Mouse (Mus musculus): ENCODE results near the gene 4921517D22Rik. TPM values are rescaled to one million over a fixed set of nuclear protein-coding genes. Genes with fewer than 3 reads are reported as not detected.

The 4921517D22Rik gene
- polyA plus RNA-seq, 1 experiment from 2014 or later, result not detected

- no peak overlapping the region for H3K27ac ChIP-seq (ENCODE audit: low read depth, low read length)
- H3K9ac ChIP-seq (ENCODE audit: low read depth, low read length), result peak overlapping the region; percentile 88; the same call in 1 of the 2 replicates
- no peaks in the 10 kb centered on the region; the same call in 1 of the 2 replicates for H3K36me3 ChIP-seq (ENCODE audit: control insufficient read depth, insufficient read depth, low read length)
- H3K27me3 ChIP-seq (ENCODE audit: control insufficient read depth, insufficient read depth, low read length), result no peaks in the 10 kb centered on the region
- H3K9me3 ChIP-seq (replicated peaks; ENCODE audit: control insufficient read depth, low read length), result no peaks in the 10 kb centered on the region
- peaks cover 4% of the 10 kb centered on the region; the same call in 1 of the 2 replicates for H3K4me1 ChIP-seq (ENCODE audit: control insufficient read depth, insufficient read depth, low read length)
- 16% methylated on average over 3 of the region's 3 CpGs for WGBS (ENCODE audit: insufficient replicate concordance)
- peak overlapping the region; percentile 67 for H3K4me2 ChIP-seq
- ATAC-seq (replicated peaks; ENCODE audit: insufficient number of reproducible peaks, low FRiP score, low TSS enrichment), result no peak
- peak overlapping the region; percentile 79 for H3K4me3 ChIP-seq (ENCODE audit: low read depth, low read length)
These were observed 19.7 kb downstream of the 4921517D22Rik start for GRCm38 (mm10) chr13:59674215-59674614.

GRCm38 (mm10) chr13:59673597-59673996 is 20.3 kb downstream of the 4921517D22Rik start:
- Histone ChIP-seq H3K27me3 (ENCODE audit: control insufficient read depth, insufficient read depth, low read length) (no peaks in the 10 kb centered on the region), H3K4me3 (ENCODE audit: low read depth, low read length) (no peak overlapping the region), H3K9ac (ENCODE audit: low read depth, low read length) (no peak overlapping the region), H3K9me3 (replicated peaks; ENCODE audit: control insufficient read depth, low read length) (no peaks in the 10 kb centered on the region), H3K36me3 (ENCODE audit: control insufficient read depth, insufficient read depth, low read length) (no peaks in the 10 kb centered on the region; the same call in 1 of the 2 replicates), H3K27ac (ENCODE audit: low read depth, low read length) (no peak overlapping the region), H3K4me2 (peak overlapping the region; percentile 32; the same call in 1 of the 2 replicates), H3K4me1 (ENCODE audit: control insufficient read depth, insufficient read depth, low read length) (peaks cover 6% of the 10 kb centered on the region)
- WGBS (ENCODE audit: insufficient replicate concordance), result 72% methylated on average over 7 of the region's 7 CpGs
- ATAC-seq (replicated peaks; ENCODE audit: insufficient number of reproducible peaks, low FRiP score, low TSS enrichment), result no peak

- 68% methylated on average over 6 of the region's 6 CpGs for WGBS (ENCODE audit: insufficient replicate concordance)
- H3K27ac ChIP-seq (ENCODE audit: low read depth, low read length), result no peak overlapping the region
These were observed 21.7 kb downstream of the 4921517D22Rik start for GRCm38 (mm10) chr13:59672248-59672647.

GRCm38 (mm10) chr13:59671521-59671920 is 22.4 kb downstream of the 4921517D22Rik start:
- ATAC-seq (replicated peaks; ENCODE audit: insufficient number of reproducible peaks, low FRiP score, low TSS enrichment), result no peak
- Histone ChIP-seq H3K27ac (ENCODE audit: low read depth, low read length) (no peak overlapping the region), H3K27me3 (ENCODE audit: control insufficient read depth, insufficient read depth, low read length) (no peaks in the 10 kb centered on the region), H3K9ac (ENCODE audit: low read depth, low read length) (no peak overlapping the region), H3K4me1 (ENCODE audit: control insufficient read depth, insufficient read depth, low read length) (peaks cover 8% of the 10 kb centered on the region), H3K9me3 (replicated peaks; ENCODE audit: control insufficient read depth, low read length) (no peaks in the 10 kb centered on the region), H3K36me3 (ENCODE audit: control insufficient read depth, insufficient read depth, low read length) (no peaks in the 10 kb centered on the region; the same call in 1 of the 2 replicates), H3K4me2 (no peak overlapping the region), H3K4me3 (ENCODE audit: low read depth, low read length) (no peak overlapping the region)
- 78% methylated on average over 2 of the region's 2 CpGs for WGBS (ENCODE audit: insufficient replicate concordance)

More at GRCm38 (mm10) chr13:59672248-59672647, 21.7 kb downstream of the 4921517D22Rik start:
- H3K4me1 ChIP-seq (ENCODE audit: control insufficient read depth, insufficient read depth, low read length), result peaks cover 8% of the 10 kb centered on the region
- H3K36me3 ChIP-seq (ENCODE audit: control insufficient read depth, insufficient read depth, low read length), result no peaks in the 10 kb centered on the region; the same call in 1 of the 2 replicates
- H3K9ac ChIP-seq (ENCODE audit: low read depth, low read length), result no peak overlapping the region
- H3K27me3 ChIP-seq (ENCODE audit: control insufficient read depth, insufficient read depth, low read length), result no peaks in the 10 kb centered on the region
- H3K4me2 ChIP-seq, result no peak overlapping the region
- H3K4me3 ChIP-seq (ENCODE audit: low read depth, low read length), result no peak overlapping the region
- no peaks in the 10 kb centered on the region for H3K9me3 ChIP-seq (replicated peaks; ENCODE audit: control insufficient read depth, low read length)
- ATAC-seq (replicated peaks; ENCODE audit: insufficient number of reproducible peaks, low FRiP score, low TSS enrichment), result no peak

- WGBS (ENCODE audit: insufficient replicate concordance), result 92% methylated on average over 10 of the region's 10 CpGs
- ATAC-seq (replicated peaks; ENCODE audit: insufficient number of reproducible peaks, low FRiP score, low TSS enrichment), result no peak
- no peak overlapping the region for H3K9ac ChIP-seq (ENCODE audit: low read depth, low read length)
- H3K9me3 ChIP-seq (replicated peaks; ENCODE audit: control insufficient read depth, low read length), result no peaks in the 10 kb centered on the region
- H3K27ac ChIP-seq (ENCODE audit: low read depth, low read length), result no peak overlapping the region
- no peak overlapping the region for H3K4me3 ChIP-seq (ENCODE audit: low read depth, low read length)
- H3K27me3 ChIP-seq (ENCODE audit: control insufficient read depth, insufficient read depth, low read length), result no peaks in the 10 kb centered on the region
- H3K4me2 ChIP-seq, result no peak overlapping the region
- H3K36me3 ChIP-seq (ENCODE audit: control insufficient read depth, insufficient read depth, low read length), result no peaks in the 10 kb centered on the region; the same call in 1 of the 2 replicates
- peaks cover 8% of the 10 kb centered on the region for H3K4me1 ChIP-seq (ENCODE audit: control insufficient read depth, insufficient read depth, low read length)
These were observed 24.0 kb downstream of the 4921517D22Rik start for GRCm38 (mm10) chr13:59669946-59670345.

- Histone ChIP-seq H3K9me3 (replicated peaks; ENCODE audit: control insufficient read depth, low read length) (no peaks in the 10 kb centered on the region), H3K27ac (ENCODE audit: low read depth, low read length) (peak overlapping the region; percentile 24; the same call in 1 of the 2 replicates), H3K4me1 (ENCODE audit: control insufficient read depth, insufficient read depth, low read length) (peaks cover 6% of the 10 kb centered on the region), H3K27me3 (ENCODE audit: control insufficient read depth, insufficient read depth, low read length) (no peaks in the 10 kb centered on the region), H3K9ac (ENCODE audit: low read depth, low read length) (no peak overlapping the region), H3K4me2 (peak overlapping the region; percentile 27), H3K36me3 (ENCODE audit: control insufficient read depth, insufficient read depth, low read length) (peaks cover 3% of the 10 kb centered on the region; the same call in 1 of the 2 replicates), H3K4me3 (ENCODE audit: low read depth, low read length) (no peak overlapping the region)
- peak; percentile 87 for ATAC-seq (replicated peaks; ENCODE audit: insufficient number of reproducible peaks, low FRiP score, low TSS enrichment)
- 38% methylated on average over 11 of the region's 11 CpGs for WGBS (ENCODE audit: insufficient replicate concordance)
These were observed 25.3 kb downstream of the 4921517D22Rik start for GRCm38 (mm10) chr13:59668501-59669093.

- peaks cover 6% of the 10 kb centered on the region; the same call in 1 of the 2 replicates for H3K36me3 ChIP-seq (ENCODE audit: control insufficient read depth, insufficient read depth, low read length)
- no peaks in the 10 kb centered on the region for H3K9me3 ChIP-seq (replicated peaks; ENCODE audit: control insufficient read depth, low read length)
- H3K9ac ChIP-seq (ENCODE audit: low read depth, low read length), result no peak overlapping the region
- WGBS (ENCODE audit: insufficient replicate concordance), result 82% methylated on average over 5 of the region's 5 CpGs
- peaks cover 4% of the 10 kb centered on the region; the same call in 1 of the 2 replicates for H3K4me1 ChIP-seq (ENCODE audit: control insufficient read depth, insufficient read depth, low read length)
- no peak overlapping the region for H3K4me2 ChIP-seq
- H3K27ac ChIP-seq (ENCODE audit: low read depth, low read length), result no peak overlapping the region
- no peaks in the 10 kb centered on the region for H3K27me3 ChIP-seq (ENCODE audit: control insufficient read depth, insufficient read depth, low read length)
- no peak overlapping the region for H3K4me3 ChIP-seq (ENCODE audit: low read depth, low read length)
- no peak for ATAC-seq (replicated peaks; ENCODE audit: insufficient number of reproducible peaks, low FRiP score, low TSS enrichment)
These were observed 26.1 kb downstream of the 4921517D22Rik start for GRCm38 (mm10) chr13:59667763-59668162.

GRCm38 (mm10) chr13:59663939-59664712 is 29.8 kb downstream of the 4921517D22Rik start:
- Histone ChIP-seq H3K4me1 (ENCODE audit: control insufficient read depth, insufficient read depth, low read length) (peaks cover 4% of the 10 kb centered on the region; the same call in 1 of the 2 replicates), H3K9ac (ENCODE audit: low read depth, low read length) (no peak overlapping the region), H3K27me3 (ENCODE audit: control insufficient read depth, insufficient read depth, low read length) (no peaks in the 10 kb centered on the region), H3K36me3 (ENCODE audit: control insufficient read depth, insufficient read depth, low read length) (peaks cover 11% of the 10 kb centered on the region), H3K27ac (ENCODE audit: low read depth, low read length) (no peak overlapping the region), H3K4me3 (ENCODE audit: low read depth, low read length) (no peak overlapping the region), H3K9me3 (replicated peaks; ENCODE audit: control insufficient read depth, low read length) (no peaks in the 10 kb centered on the region), H3K4me2 (no peak overlapping the region)
- ATAC-seq (replicated peaks; ENCODE audit: insufficient number of reproducible peaks, low FRiP score, low TSS enrichment), result no peak
- WGBS (ENCODE audit: insufficient replicate concordance), result 90% methylated on average over 19 of the region's 19 CpGs
